Mouse (Mus musculus) hindbrain, embryonic 16.5 days (tissue): ENCODE data around the gene Sertad1. TPM values are rescaled to one million over a fixed set of nuclear protein-coding genes. Genes with fewer than 3 reads are reported as not detected.

Source experiments
- polyA plus RNA-seq: library from polyadenylated mRNA; unstranded; fragments of >200 nt; fragmentation: Nextera tagmentation; extraction: Ambion mirVana; gene quantifications from 2 replicates; pipeline ENCODE4 v1.2.1, GENCODE M21; 2015

Sertad1 gene
- polyA plus RNA-seq, 1 experiment from 2014 or later = 11.4 TPM

Other genes starting within 250 kb of the Sertad1 start
- gene Numbl, start 228.5 kb upstream of the Sertad1 start, polyA plus RNA-seq = 54.4 and 59.5 TPM in 2 replicates
- 14.1 and 17.2 TPM in 2 replicates for gene Ltbp4, start 149.2 kb upstream of the Sertad1 start, polyA plus RNA-seq
- gene Shkbp1, start 130.9 kb upstream of the Sertad1 start, polyA plus RNA-seq = 31.6 and 38.0 TPM in 2 replicates
- not detected in 2 replicates for gene Gm20479, start 129.5 kb upstream of the Sertad1 start, polyA plus RNA-seq
- gene Sptbn4, start 39.2 kb upstream of the Sertad1 start, polyA plus RNA-seq = 3.1 and 3.7 TPM in 2 replicates
- 23.4 and 23.7 TPM in 2 replicates for gene Blvrb, start 38.9 kb upstream of the Sertad1 start, polyA plus RNA-seq
- gene Sertad3, start 13.1 kb upstream of the Sertad1 start, polyA plus RNA-seq = 9.7 and 10.7 TPM in 2 replicates
- gene Prx, start 12.4 kb downstream of the Sertad1 start, polyA plus RNA-seq = 1.8 and 1.9 TPM in 2 replicates
- 1.4 and 1.5 TPM in 2 replicates for gene Hipk4, start 36.4 kb downstream of the Sertad1 start, polyA plus RNA-seq
- 231 and 263 TPM in 2 replicates for gene Pld3, start 66.3 kb downstream of the Sertad1 start, polyA plus RNA-seq
- gene 2310022A10Rik, start 66.3 kb downstream of the Sertad1 start, polyA plus RNA-seq = 33.7 and 35.7 TPM in 2 replicates
- gene Akt2, start 104.6 kb downstream of the Sertad1 start, polyA plus RNA-seq = 63.0 and 72.9 TPM in 2 replicates
- gene Ttc9b, start 167.0 kb downstream of the Sertad1 start, polyA plus RNA-seq = 86.2 and 99.1 TPM in 2 replicates
- gene Map3k10, start 187.7 kb downstream of the Sertad1 start, polyA plus RNA-seq = 17.5 and 18.7 TPM in 2 replicates
- 12.0 and 13.6 TPM in 2 replicates for gene Zfp607b, start 202.4 kb downstream of the Sertad1 start, polyA plus RNA-seq
- gene Zfp60, start 244.5 kb downstream of the Sertad1 start, polyA plus RNA-seq = 84.1 and 94.2 TPM in 2 replicates